Mouse (Mus musculus): ENCODE measurements around the gene Gm20708. TPM values are rescaled to one million over a fixed set of nuclear protein-coding genes. Genes with fewer than 3 reads are reported as not detected.
"Not testable (repeated sequence)": the region's sequence is repeated elsewhere in the genome, so short reads cannot be mapped to it uniquely, and the experiment has no call there.

The Gm20708 gene
- total RNA-seq, 4 experiments from 2014 or later, result 0.63 to 1.3 (median 1.2) TPM; not detected in 1

DNA sequence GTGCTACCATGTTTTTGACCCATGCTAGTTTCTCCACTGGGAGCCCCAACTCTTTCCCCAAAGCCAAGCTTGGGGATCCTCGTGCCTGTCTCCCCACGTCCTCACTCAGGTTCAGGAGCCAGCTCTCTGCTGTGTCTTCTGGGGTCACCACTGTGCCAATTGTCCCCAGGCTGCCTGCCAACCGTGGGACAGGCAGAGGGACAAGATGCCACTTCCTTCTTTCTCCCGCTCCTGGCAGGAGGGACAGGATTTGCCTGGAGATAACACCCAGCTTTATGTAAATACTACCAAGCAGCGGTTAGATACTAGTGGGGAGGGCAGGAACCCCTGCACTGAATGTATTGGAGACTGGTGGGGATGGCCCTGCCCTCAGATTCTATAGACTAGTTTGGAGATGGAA, 4.4 kb downstream of the Gm20708 start:
- no peak for DNase-seq (ENCODE audit: low spot score)

DNA sequence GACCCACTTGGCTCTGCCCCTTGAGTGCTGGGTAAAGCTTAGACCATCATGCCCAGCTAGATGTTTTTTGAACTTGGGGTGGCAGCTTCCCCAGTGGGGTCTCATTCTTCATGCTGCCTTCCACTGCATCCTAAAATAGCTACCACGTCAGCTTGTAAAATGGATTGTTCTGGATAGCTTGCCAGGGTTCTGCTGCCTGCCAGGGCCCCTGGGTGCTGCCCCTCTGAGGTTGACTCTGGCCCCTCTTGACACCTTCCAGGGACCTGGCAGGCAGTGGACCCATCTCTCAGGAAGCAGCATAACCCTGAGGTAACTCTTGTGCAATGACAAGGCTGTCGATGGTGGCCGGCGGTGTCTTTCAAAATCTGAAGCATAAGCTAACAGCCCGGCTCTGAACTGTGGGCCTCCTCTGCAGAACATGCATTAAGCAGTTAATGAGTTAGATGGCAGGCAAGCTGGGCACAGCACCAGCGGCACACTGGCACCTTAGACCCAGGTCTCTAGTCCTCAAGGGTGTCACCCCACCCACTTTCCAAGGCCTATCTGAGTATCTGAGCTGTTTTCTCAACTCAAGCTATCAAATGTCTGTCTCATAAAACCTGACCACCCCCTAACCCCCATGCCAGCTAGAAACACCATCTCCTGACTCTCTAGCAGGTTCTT, 5.4 kb downstream of the Gm20708 start:
- DNase-seq (ENCODE audit: low spot score), result no peak

DNA sequence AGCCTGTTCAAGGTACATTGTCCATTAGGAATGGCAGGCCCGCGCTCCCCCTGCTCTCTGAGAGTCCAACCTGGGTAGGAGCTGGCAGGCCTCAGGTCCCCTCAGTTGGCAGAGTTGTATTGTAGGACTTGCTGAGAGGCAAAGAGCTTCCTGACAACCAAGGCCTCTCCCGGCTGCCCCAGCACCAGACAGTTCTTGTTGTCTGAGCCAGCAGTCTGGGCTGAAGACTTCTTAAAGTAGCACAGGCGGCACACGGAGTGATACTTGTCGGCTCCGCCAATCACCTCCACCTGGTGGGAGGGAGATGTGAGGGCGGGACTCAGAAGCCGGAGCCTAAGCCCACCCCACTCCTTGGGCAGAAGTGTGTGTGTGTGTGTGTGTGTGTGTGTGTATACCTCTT, 6.4 kb downstream of the Gm20708 start:
- not testable (repeated sequence) for DNase-seq (ENCODE audit: low spot score)

DNA sequence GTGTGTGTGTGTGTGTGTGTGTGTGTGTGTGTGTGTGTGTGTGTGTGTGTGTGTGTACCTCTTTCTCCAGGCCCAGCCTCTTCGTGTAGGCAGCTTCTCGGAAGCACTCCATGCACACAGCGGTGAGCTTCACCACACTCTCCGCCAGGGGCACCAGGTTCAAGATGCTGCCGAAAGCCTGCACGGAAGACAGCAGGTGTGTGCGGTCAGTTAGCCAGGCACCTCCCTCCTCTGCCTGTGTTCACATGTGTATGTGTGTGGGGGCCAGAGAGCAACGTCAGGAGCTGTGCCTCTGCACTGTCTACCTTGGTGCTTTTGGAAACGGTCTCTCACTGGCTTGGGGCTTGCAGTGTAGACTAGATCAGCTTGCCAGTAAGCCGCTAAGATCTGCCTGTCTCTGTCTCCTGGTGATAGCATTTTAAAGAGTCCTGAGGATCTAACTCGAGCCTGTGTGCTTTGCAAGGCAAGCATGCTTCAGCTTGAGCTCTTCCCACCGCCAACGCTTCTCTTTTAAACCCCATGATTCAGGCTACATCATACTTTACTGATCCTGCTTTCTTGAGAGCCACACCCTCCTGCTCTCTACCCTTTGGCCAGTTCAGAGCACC, 7.0 kb downstream of the Gm20708 start:
- no peak for DNase-seq (ENCODE audit: low spot score)

DNA sequence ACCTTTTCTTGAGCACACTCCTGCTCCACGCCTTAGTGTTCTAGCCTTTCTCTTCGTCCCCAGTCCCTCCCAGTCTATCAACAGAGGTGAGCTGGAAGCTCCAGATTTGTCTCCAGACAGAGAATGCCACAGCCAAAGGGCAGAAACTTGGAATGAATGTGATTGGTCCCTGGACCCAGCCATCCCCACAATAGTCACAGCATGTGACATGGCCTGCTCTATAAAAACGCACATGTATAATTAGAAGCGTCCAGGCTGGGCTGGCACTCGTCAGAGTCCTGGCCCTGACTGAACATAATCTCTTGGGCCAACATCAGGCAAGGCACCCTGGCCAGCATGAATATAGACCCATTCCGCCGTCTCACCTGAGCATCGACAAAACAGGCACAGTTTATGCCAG, 9.6 kb downstream of the Gm20708 start:
- peak; percentile 74 for DNase-seq (ENCODE audit: low spot score)

DNA sequence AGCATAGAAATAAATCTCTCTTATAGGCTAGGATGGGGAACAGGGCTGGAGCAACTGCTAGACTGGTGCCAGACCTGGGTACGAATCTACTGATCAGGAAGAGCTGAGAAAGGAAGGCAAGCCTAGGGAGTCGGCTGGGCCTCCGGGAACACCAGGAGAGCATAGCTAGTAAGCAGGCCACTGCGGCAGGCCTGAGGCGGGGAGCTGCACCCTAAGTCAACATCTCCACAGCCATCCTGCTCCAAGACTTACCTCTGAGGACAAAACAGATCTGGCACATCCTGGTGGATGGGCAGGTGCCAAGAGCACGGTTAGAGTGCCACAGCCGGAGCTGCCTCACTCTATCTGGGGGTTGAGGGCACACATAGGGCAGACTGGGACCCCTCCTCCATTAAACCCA, 10.7 kb downstream of the Gm20708 start:
- DNase-seq (ENCODE audit: low spot score), result no peak

DNA sequence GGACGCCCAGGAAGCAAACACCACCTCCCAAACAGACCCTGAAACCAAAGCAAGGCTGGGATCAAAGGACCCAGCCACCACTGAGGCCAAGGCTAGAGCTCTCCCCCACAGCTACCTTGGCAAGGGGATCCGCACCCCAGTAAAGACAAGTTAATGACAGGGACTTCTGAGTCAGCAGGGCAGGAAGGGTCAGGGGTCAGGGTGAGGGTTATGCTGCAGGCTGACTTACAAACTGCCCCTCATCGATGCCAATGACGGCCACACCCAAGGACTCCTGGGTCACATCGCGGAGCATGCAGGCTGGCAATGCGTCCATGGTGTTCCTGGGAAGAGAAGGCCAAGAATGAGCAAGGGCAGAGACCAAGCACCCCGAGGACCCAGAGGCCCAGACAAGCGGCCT, 12.4 kb downstream of the Gm20708 start:
- no peak for DNase-seq (ENCODE audit: low spot score)

DNA sequence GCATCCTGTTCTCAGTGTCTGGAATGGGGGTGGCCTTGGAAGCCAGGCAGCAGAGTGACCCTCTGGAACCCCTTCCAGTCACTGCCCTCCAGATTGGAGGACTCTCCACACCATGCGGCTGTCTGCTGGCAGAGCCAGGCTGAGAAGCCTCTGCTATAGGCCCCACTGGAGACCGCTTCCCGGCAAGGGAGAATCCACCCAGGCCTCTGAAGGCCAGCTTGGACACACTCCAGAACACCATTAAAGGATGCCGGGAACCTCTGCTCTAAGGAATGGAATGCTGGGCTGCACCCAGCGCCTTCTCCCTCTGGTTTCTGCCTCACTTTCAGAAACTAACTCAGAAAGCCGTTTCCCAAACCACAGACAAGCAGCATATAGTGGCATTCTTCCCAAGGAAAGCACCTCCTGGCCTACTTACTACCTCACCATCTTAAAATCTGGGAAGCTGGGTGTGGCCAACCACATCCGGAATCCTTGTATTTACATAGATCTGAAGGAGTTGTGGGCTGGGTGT, 13.3 kb downstream of the Gm20708 start:
- no peak for DNase-seq (ENCODE audit: low spot score)

DNA sequence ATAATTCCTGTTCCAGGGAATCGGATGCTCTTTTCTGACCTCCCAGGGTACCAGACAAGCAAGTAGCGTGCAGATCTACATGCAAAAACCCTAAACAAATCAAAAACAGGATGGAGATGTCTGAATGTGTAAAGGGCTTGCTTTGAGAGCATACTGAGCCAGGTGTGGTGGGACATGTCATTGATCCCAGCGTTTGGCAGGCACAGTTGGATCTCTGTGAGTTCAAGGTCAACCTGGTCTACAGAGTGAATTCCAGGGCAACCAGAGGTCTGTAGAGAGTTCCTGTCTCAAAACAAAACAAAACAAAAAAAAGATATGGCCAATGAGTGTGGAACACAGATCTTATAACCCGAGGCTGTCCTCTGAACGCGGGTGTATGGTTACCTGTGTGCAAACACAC, 13.9 kb downstream of the Gm20708 start:
- no peak for DNase-seq (ENCODE audit: low spot score)

DNA sequence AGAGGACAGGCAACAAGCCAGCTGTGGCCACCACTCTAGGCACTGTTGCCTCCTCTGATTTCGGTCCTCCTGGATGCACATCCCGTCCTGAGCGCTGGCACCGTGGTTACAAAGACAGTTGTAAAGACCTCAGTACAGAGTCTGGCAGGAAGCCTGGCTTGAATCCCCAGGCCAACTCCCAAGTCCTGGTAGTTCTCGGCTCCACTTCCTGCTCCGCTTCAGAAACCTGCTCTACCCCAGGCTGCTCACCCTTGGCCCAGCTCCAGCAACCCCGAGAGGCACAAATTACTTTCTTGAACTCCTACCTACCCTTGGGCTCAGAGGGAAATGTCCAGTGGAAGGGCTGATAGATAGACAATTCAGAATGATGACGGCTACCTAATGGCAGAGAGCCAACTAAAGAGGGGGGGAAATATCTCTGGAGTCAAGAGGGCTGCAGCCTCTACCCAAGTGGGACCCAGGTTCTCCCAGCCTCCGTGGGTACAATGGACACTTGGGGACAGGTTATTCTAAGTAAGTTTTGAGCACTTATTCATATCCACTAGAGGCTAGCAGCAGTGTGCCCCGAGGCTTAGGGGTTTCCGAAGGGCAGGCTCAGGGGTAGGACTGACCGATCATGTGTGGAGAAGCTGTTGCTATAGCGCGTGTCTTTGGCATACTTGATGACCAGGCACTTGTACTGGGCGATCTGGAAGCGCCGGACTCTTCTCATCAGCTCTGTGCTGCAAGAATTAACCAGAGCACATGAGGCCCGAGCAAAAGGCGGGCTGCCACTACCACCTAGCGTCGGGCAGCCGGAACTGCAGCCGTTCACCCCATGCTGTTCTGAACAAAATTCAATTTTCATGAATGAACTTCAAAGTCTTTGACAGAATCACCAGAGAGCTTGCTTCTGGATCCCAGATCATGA, 14.8 kb downstream of the Gm20708 start:
- DNase-seq (ENCODE audit: low spot score), result peak; percentile 81

DNA sequence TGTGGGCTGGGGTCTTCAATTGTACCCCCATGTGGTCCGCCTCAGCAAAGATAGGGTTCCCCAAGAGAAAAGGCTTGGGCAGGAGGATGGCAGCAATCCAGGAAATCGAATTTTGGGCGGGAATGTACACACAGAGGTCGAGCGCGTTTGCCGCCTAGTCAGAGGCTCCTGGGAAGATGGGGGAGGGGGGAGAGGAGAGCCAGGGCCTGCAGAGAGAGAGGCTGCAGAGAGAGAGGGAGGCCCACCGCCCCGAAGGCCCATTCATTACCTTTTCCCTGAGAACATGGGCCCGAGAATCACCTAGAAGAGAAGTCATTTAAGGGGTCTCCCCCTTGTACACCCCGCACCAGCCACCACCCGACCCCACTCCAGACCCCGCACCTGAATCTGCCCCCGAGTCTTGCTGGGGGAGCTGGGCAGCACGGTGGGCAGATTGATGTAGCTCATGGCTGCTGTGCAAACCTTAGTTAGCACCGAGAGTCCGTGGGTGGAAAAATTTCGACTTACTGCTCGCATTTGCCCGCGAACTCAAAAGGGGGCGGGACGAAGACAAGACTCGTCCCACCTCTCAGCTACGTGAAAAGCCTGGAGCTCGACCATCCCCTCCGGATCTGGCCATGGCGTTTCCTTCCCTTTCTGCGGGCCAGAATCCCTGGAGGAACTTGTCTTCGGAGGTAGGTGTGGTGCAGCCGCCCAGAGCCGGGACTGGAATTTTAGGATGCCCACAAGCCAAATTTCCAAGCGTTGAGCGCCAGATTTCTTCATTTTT, 16.0 kb downstream of the Gm20708 start, which contains the start of the genes Afmid and Tk1:
Gene Afmid, plus strand, starts transcription at position 592 of the 769 bp plus-strand sequence.
Gene Tk1, minus strand, starts transcription at position 760 of the 769 bp plus-strand sequence.
- DNase-seq (ENCODE audit: low spot score), result peak; percentile 66

DNA sequence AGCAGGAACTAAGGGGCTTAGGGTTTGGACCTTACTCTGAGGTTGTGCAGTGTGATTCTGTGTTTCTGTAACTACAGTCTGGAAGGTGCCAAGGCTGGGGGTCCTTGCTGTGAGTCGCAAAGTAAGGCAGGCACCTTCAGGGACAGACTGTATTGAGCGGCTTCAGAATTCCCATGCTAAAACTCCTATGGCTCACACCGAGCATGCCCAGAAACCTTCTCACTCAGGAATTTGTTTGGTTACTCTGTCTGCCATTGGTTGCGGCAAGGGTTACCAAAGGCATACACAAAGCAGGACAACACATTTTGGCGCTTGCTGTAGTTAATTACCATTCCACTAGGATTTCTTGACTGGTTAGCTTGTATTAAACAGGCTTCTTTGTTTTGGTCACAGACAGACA, 16.7 kb downstream of the Gm20708 start:
- DNase-seq (ENCODE audit: low spot score), result no peak

DNA sequence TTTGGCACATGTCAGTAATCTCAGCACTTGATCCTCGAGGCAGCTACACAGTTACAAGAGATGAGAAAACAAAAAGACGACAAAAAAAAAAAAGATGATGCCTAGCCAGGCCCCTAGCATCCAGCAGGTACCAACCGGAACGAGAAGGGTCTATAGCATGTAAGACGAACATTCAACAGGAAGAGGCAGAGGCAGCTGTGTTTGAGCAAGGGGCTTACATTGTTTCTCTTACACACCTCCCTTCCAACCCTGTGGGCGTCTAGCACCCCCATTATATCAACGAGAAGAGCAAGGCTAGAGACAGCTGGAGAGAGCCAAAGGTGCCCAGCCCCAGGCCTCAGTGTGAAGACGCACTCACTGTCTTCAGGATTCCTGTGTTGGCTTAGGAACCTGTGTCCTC, 17.4 kb downstream of the Gm20708 start:
- no peak for DNase-seq (ENCODE audit: low spot score)

DNA sequence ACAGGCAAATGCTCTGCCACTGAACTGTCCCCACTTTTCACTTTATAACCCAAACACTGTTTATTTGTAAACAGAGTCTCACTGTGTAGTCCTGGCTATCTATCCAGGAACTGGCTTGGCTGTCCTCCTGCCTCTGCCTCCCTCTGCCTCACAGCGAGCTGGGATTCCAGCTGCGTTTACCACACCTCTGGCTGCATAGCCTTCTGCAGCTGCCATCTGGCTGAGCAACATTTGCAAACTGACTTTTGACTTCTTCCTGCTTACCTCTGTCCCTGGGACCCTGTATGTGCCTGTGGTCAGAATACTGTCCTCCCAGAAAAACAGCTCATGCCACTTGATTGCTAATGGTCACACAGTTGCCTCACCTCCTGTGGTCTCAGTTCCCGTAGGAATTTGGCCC, 17.9 kb downstream of the Gm20708 start:
- DNase-seq (ENCODE audit: low spot score), result no peak

DNA sequence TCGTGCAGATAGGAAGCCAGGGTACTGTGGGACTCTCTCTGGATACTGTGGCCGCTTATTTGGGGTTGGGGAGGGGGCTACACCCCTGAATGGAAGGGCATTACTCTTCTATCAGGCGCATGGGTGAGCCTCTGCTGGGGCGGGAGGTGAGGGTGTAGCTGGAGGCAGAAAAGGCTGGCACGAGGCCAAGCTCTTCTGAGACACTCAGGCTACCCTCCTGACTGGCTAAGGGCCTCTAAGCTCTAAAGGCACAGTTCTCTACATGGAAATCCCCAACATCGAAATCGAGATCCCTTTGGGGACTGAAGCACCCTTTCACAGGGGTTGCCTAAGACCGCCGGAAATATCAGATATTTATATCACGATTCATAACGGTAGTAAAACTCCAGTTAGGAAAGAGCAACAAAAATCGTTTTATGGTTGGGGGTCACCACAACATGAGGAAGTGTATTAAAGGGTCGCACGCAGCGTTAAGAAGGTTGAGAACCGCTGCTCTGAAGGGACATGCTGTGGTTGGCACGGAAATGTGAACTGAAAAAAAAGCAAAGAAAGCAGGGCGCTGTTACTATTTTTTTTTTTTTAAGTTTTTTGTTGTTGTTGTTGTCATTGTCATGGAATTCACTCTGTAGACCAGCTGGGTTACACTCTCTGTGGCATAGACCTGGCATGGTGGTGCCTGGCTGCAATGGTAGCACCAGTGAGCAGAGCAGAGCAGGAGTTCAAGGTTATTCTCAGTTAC, 18.9 kb downstream of the Gm20708 start:
- DNase-seq (ENCODE audit: low spot score), result no peak

DNA sequence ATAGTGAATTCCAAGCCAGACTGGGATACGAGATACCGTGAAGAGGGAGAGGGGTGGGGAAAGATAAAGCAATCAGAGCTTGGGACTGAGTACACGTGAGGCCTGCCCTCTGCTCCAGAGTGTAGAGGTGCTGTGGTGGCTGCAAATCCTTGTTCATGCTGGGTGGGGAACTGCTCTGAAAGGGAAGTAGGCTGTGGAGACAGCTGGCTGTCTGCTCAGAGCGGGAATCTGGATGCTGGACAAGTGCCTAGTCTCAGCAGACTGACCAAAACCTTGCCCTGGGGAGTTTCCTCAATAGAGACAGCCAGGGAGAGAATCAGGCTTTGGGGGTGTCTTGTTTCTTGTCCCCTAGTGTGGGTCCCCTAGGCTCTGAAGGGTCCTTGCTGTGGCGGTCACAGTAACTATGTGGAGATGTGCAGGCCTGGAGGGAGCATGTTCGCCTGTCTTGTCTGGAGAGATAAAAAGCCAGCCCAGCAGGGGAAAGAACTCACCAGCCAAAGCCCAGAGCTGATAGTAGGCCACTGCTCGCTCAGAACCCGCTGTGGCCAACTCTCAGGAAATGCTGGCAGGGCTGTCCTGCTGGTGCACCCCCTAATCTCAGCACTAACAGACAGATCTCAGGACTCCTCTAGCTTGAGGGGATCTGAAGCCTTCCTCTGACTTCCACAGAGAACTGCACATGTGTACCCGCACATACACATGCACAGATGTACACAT, 19.6 kb downstream of the Gm20708 start:
- DNase-seq (ENCODE audit: low spot score), result peak; percentile 72

DNA sequence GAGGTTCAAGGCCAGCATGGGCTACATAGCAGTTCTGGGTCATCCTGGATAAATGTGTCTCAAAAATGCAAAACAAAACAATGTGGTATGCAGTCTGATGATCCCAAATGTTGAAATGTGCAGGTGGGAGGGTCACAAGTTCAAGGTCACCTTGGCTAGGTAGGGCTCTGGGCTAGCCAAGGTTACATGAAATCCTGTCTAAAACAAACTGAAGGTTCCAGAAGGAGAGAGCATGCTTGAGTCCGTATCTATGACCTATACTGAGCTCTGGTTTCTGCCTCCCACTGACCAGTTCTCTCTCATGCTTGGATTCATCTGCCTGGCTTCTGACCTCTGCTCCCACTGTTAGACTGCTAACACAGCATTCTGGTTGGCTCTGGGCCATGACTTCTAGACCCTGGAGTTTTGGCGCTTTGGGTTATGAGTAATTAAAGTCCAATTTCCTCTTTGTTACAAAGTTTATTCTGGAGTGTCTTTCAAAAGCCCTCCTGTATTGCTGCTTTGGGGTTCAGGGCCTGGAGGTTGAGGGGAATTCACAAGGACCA, 20.3 kb downstream of the Gm20708 start:
- no peak for DNase-seq (ENCODE audit: low spot score)

DNA sequence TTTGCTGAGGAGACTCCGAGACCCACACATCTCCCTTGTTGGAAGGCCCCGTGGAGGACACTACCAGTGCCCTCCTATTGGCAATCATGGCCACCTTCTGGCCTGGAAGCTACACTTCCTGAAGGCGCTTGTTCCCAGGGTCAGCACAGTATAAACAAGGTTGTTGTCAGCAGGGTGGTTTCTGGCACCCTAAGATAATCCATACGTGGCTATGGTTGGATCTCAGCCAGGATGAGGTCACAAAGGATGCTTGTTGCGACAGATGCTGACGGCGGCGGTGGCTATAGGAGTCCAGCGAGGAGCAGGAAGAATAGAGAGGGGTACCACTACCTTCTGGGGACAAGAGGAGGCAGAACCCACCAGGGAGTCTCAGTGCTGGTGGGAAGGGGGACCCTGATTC, 20.9 kb downstream of the Gm20708 start:
- no peak for DNase-seq (ENCODE audit: low spot score)

DNA sequence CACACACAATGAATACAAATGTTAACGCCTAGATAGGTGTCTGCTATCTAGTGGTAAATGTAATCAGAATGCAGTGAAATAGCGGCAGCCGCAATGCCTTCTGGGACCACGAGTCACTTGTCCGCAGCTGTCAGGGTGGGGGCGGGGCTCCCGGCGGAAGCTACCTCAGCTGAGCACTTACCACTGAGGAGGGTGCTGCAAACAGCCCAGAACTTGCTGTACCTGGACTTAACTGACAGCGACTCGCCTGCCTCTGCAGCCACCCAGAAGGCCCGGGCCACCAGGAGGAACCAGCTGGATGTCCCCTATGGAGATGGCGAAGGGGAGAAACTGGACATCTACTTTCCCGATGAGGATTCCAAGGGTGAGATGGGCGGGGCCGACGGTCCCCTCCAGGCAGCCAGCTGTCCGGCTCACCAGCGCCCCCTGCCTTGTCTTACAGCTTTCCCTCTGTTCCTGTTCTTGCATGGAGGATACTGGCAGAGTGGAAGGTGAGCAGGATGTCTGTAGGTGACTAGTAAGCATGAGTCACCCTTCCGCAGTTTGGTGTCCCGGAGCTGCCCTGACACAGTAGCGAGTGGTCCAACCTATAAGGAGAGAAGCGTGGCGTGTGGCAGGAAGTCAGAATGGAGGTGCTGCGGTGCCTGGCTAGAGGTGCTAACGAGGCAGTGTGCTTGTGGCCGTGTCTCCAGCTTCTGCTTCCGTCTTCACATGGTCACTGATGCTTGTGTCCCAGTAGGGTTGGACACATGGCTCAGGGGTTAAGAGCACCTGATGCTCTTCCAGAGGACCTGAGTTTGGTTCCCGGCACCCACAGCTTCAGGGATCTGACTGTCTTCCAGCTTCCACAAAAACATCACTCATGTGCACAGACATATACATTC, 22.9 kb downstream of the Gm20708 start:
- peak; percentile 68 for DNase-seq (ENCODE audit: low spot score)
